8 mouse cellular contexts compared by ENCODE assay signal in genomic region chr13:96943571-96943970, GRCm38 (mm10). TPM values are rescaled to one million over a fixed set of nuclear protein-coding genes. Genes with fewer than 3 reads are reported as not detected.
DNase-seq lines count a peak whose midpoint lies in the region; ATAC-seq lines count a peak whose summit lies in the region.

No protein-coding gene starts in this region.

- no peak overlapping the region for H3K9ac ChIP-seq in hindbrain, embryonic 14.5 days
- no peak overlapping the region for H3K9ac ChIP-seq in hindbrain, embryonic 11.5 days (ENCODE audit: low read depth, low read length)

- DNase-seq in hindbrain, embryonic 14.5 days (ENCODE audit: low spot score): peak; percentile 50
- no peak for DNase-seq in hindbrain, embryonic 11.5 days (ENCODE audit: low spot score)
- DNase-seq in right cerebral cortex, postnatal 14 days: peak; percentile 55
- no peak for DNase-seq in right cerebral cortex, adult 18-20 months
- DNase-seq in kidney, adult 8-10 months: peak; percentile 58 to 67
- peak; percentile 65 for DNase-seq in testis, postnatal 10 days (ENCODE audit: low spot score)
- no peak for DNase-seq in natural killer cell, adult 2 months (ENCODE audit: low spot score in 2 of 2)
- DNase-seq in c-Kit-positive CD71-positive TER-119-positive erythroid progenitor cells, embryonic 14.5 days (ENCODE audit: low spot score): no peak

- H3K4me3 ChIP-seq in hindbrain, embryonic 14.5 days (replicated peaks; ENCODE audit: low read length): no peak overlapping the region
- no peak overlapping the region for H3K4me3 ChIP-seq in hindbrain, embryonic 11.5 days (ENCODE audit: low read depth, low read length)

- H3K27ac ChIP-seq in hindbrain, embryonic 14.5 days: no peak overlapping the region
- no peak overlapping the region for H3K27ac ChIP-seq in hindbrain, embryonic 11.5 days (ENCODE audit: low read depth, low read length)

- no peak for ATAC-seq in hindbrain, embryonic 14.5 days (ENCODE audit: low FRiP score)
- no peak for ATAC-seq in hindbrain, embryonic 11.5 days (ENCODE audit: low FRiP score)

- H3K36me3 ChIP-seq in hindbrain, embryonic 14.5 days (replicated peaks; ENCODE audit: control insufficient read depth, insufficient read depth): no peaks in the 10 kb centered on the region
- H3K36me3 ChIP-seq in hindbrain, embryonic 11.5 days (ENCODE audit: control insufficient read depth, insufficient read depth, low read length): no peaks in the 10 kb centered on the region

- H3K27me3 ChIP-seq in hindbrain, embryonic 14.5 days (ENCODE audit: control insufficient read depth, insufficient read depth, low read length): no peaks in the 10 kb centered on the region
- no peaks in the 10 kb centered on the region for H3K27me3 ChIP-seq in hindbrain, embryonic 11.5 days (ENCODE audit: control insufficient read depth, insufficient read depth, low read length)

- WGBS in hindbrain, embryonic 14.5 days: 35% methylated on average over 3 of the region's 3 CpGs
- 73% methylated on average over 3 of the region's 3 CpGs for WGBS in hindbrain, embryonic 11.5 days

- H3K9me3 ChIP-seq in hindbrain, embryonic 14.5 days (ENCODE audit: control insufficient read depth, low read length): no peaks in the 10 kb centered on the region
- H3K9me3 ChIP-seq in hindbrain, embryonic 11.5 days (ENCODE audit: control insufficient read depth, low read length): no peaks in the 10 kb centered on the region

- H3K4me1 ChIP-seq in hindbrain, embryonic 14.5 days (replicated peaks; ENCODE audit: control insufficient read depth, insufficient read depth, low read length): no peaks in the 10 kb centered on the region
- H3K4me1 ChIP-seq in hindbrain, embryonic 11.5 days (replicated peaks; ENCODE audit: control insufficient read depth, insufficient read depth, low read length): no peaks in the 10 kb centered on the region

- H3K4me2 ChIP-seq in hindbrain, embryonic 14.5 days (replicated peaks): no peak overlapping the region
- H3K4me2 ChIP-seq in hindbrain, embryonic 11.5 days (replicated peaks; ENCODE audit: low read depth, low read length): no peak overlapping the region

RNA-seq across cellular contexts. Expression of gene Gcnt4, which starts 19.1 kb away (rescaled TPM):
- 0.04 and 0.08 TPM in 2 replicates for polyA plus RNA-seq in hindbrain, embryonic 14.5 days (2014; fragmentation: Nextera tagmentation; extraction: Ambion mirVana)
- 0.14 and 0.17 TPM in 2 replicates for polyA plus RNA-seq in hindbrain, embryonic 11.5 days (2014; fragmentation: Nextera tagmentation; extraction: Ambion mirVana)

Comparison
In these comparisons a context has a peak if more than half of its experiments do, and no peak if none do; other contexts are left out.
1. DNase-seq: peak in hindbrain, embryonic 14.5 days (single experiment), right cerebral cortex, postnatal 14 days (single experiment), kidney, adult 8-10 months (2 of 2) and testis, postnatal 10 days (single experiment); none in hindbrain, embryonic 11.5 days (single experiment), right cerebral cortex, adult 18-20 months (single experiment), natural killer cell, adult 2 months (0 of 2) and c-Kit-positive CD71-positive TER-119-positive erythroid progenitor cells, embryonic 14.5 days (single experiment).